16 mouse cellular contexts compared by ENCODE assay signal in genomic region chr17:56203729-56204128, GRCm38 (mm10). TPM values are rescaled to one million over a fixed set of nuclear protein-coding genes. Genes with fewer than 3 reads are reported as not detected.
DNase-seq lines count a peak whose midpoint lies in the region; ATAC-seq and TF ChIP-seq lines count a peak whose summit lies in the region.
"Had no signal": no experiment of that assay in that cellular context is flagged by ENCODE, and none has a peak within 500 bp of the region (broad histone marks: within the 10 kb centered on the region; RNA-seq: fewer than 3 reads in every experiment).

No protein-coding gene starts in this region.

- H3K27me3 ChIP-seq in heart, adult 2 months (ENCODE audit: control insufficient read depth, insufficient read depth, low read length), result no peaks in the 10 kb centered on the region
- no peaks in the 10 kb centered on the region for H3K27me3 ChIP-seq in liver, embryonic 14.5 days (ENCODE audit: control insufficient read depth, insufficient read depth, low read length)
- H3K27me3 ChIP-seq in liver, embryonic 11.5 days (replicated peaks; ENCODE audit: control insufficient read depth, insufficient read depth, low read length), result no peaks in the 10 kb centered on the region
- H3K27me3 ChIP-seq in C2C12 (ENCODE audit: control insufficient read depth, insufficient read depth, insufficient read length), result no peaks in the 10 kb centered on the region
- H3K27me3 ChIP-seq: embryonic facial prominence, embryonic 15.5 days; forebrain, embryonic 13.5 days; hindbrain, embryonic 13.5 days; liver, embryonic 15.5 days had no signal

- TF ChIP-seq POLR2A in heart, adult 2 months (IDR thresholded peaks at IDR 0.05; ENCODE audit: insufficient read depth, low read depth, low read length), result no peak

- H3K79me3 ChIP-seq in C2C12 (ENCODE audit: low read depth), result no peaks in the 10 kb centered on the region

- TF ChIP-seq EP300 in heart, adult 2 months (IDR thresholded peaks at IDR 0.05; ENCODE audit: insufficient read depth, low read depth, low read length), result no peak
- no peak for TF ChIP-seq EP300 in liver, embryonic 14.5 days (IDR thresholded peaks at IDR 0.05; ENCODE audit: low read depth)

- no peaks in the 10 kb centered on the region for H3K79me2 ChIP-seq in heart, adult 2 months (replicated peaks; ENCODE audit: control insufficient read depth, insufficient read depth, low read length)
- H3K79me2 ChIP-seq in C2C12 (ENCODE audit: control insufficient read depth, insufficient read depth), result no peaks in the 10 kb centered on the region

- peaks cover 2% of the 10 kb centered on the region for H3K4me1 ChIP-seq in heart, adult 2 months (ENCODE audit: control insufficient read depth, insufficient read depth, low read length)
- no peaks in the 10 kb centered on the region for H3K4me1 ChIP-seq in liver, embryonic 14.5 days (replicated peaks; ENCODE audit: control insufficient read depth in 2 of 2, insufficient read depth in 2 of 2, low read length in 1 of 2)
- 0 out of 2 replicates have a peak, but pooled peaks cover 4% of the 10 kb centered on the region for H3K4me1 ChIP-seq in liver, embryonic 11.5 days (replicated peaks; ENCODE audit: control insufficient read depth, insufficient read depth, low read length)
- H3K4me1 ChIP-seq: embryonic facial prominence, embryonic 15.5 days; forebrain, embryonic 13.5 days; hindbrain, embryonic 13.5 days had no signal

- H3K36me3 ChIP-seq in heart, adult 2 months (ENCODE audit: control insufficient read depth, insufficient read depth, low read length), result no peaks in the 10 kb centered on the region
- H3K36me3 ChIP-seq in liver, embryonic 14.5 days (replicated peaks; ENCODE audit: control insufficient read depth, insufficient read depth, low read depth), result peaks cover 21% of the 10 kb centered on the region
- peaks cover 53% of the 10 kb centered on the region for H3K36me3 ChIP-seq in liver, embryonic 11.5 days (ENCODE audit: control insufficient read depth, insufficient read depth, low read length)
- peaks cover 60% of the 10 kb centered on the region for H3K36me3 ChIP-seq in C2C12 (ENCODE audit: control insufficient read depth, insufficient read depth)

- intact Hi-C loops in heart, adult 2 months (cut with DNase I), result no loop called here

- no peak overlapping the region for H3ac ChIP-seq in C2C12 (ENCODE audit: control insufficient read depth, insufficient read length, low read depth)

- no peak overlapping the region for H3K9ac ChIP-seq in heart, adult 2 months (ENCODE audit: low read depth, low read length)
- no peak overlapping the region for H3K9ac ChIP-seq in liver, embryonic 14.5 days (replicated peaks)
- H3K9ac ChIP-seq in liver, embryonic 11.5 days (ENCODE audit: low read depth, low read length), result no peak overlapping the region
- H3K9ac ChIP-seq: embryonic facial prominence, embryonic 15.5 days; forebrain, embryonic 13.5 days; hindbrain, embryonic 13.5 days; liver, embryonic 15.5 days had no signal

- WGBS in heart, adult 2 months, result 56% methylated on average over 3 of the region's 3 CpGs
- WGBS in liver, embryonic 14.5 days (ENCODE audit: insufficient replicate concordance), result 65% methylated on average over 3 of the region's 3 CpGs
- whole genome bisulfite sequencing in liver, embryonic 11.5 days, result 70% methylated on average over 3 of the region's 3 CpGs

- no peak overlapping the region for H3K27ac ChIP-seq in heart, adult 2 months
- no peak overlapping the region for H3K27ac ChIP-seq in liver, embryonic 14.5 days
- no peak overlapping the region for H3K27ac ChIP-seq in liver, embryonic 11.5 days (ENCODE audit: low read depth, low read length)
- H3K27ac ChIP-seq: embryonic facial prominence, embryonic 15.5 days; forebrain, embryonic 13.5 days; hindbrain, embryonic 13.5 days; liver, embryonic 15.5 days had no signal

- no peak overlapping the region for H3K4me3 ChIP-seq in heart, adult 2 months
- no peak overlapping the region for H3K4me3 ChIP-seq in liver, embryonic 14.5 days (ENCODE audit: insufficient read depth in 1 of 2, low read depth in 2 of 2, low read length in 2 of 2)
- H3K4me3 ChIP-seq in liver, embryonic 11.5 days (ENCODE audit: low read depth, low read length), result no peak overlapping the region
- H3K4me3 ChIP-seq in C2C12 (ENCODE audit: insufficient read depth, poor library complexity, severe bottlenecking), result no peak overlapping the region
- H3K4me3 ChIP-seq: embryonic facial prominence, embryonic 15.5 days; forebrain, embryonic 13.5 days; hindbrain, embryonic 13.5 days; liver, embryonic 15.5 days had no signal

- TF ChIP-seq CTCF in heart, adult 2 months (IDR thresholded peaks at IDR 0.05), result peak; percentile 29
- TF ChIP-seq CTCF in liver, embryonic 14.5 days (IDR thresholded peaks at IDR 0.05; ENCODE audit: low read depth), result peak; percentile 55
- TF ChIP-seq CTCF in C2C12 (IDR thresholded peaks at IDR 0.05; ENCODE audit: control insufficient read depth, insufficient read depth, insufficient read length), result peak; percentile 6

- H3K4me2 ChIP-seq in liver, embryonic 14.5 days (ENCODE audit: low read depth), result no peak overlapping the region
- no peak overlapping the region for H3K4me2 ChIP-seq in liver, embryonic 11.5 days
- H3K4me2 ChIP-seq: embryonic facial prominence, embryonic 15.5 days; forebrain, embryonic 13.5 days; hindbrain, embryonic 13.5 days; liver, embryonic 15.5 days had no signal

- no peaks in the 10 kb centered on the region for H3K9me3 ChIP-seq in liver, embryonic 14.5 days (ENCODE audit: control insufficient read depth, low read length)
- H3K9me3 ChIP-seq in liver, embryonic 11.5 days (ENCODE audit: control insufficient read depth, low read length), result no peaks in the 10 kb centered on the region
- H3K9me3 ChIP-seq: embryonic facial prominence, embryonic 15.5 days; forebrain, embryonic 13.5 days; hindbrain, embryonic 13.5 days; liver, embryonic 15.5 days had no signal

- DNase-seq in heart, adult 2 months, result no peak
- no peak for DNase-seq in heart, adult 11 months
- DNase-seq in liver, embryonic 14.5 days (ENCODE audit: low read depth in 3 of 3, low spot score in 3 of 3), result no peak
- DNase-seq in liver, embryonic 11.5 days (ENCODE audit: low spot score), result no peak
- DNase-seq in adipocyte (ENCODE audit: low spot score), result peak; percentile 39
- DNase-seq in urinary bladder, adult 2 months (ENCODE audit: low spot score), result no peak
- DNase-seq in urinary bladder, postnatal 10 days (ENCODE audit: low spot score), result no peak
- DNase-seq: adrenal gland, adult 2 months; cerebellum, postnatal 25 days; gastrocnemius, postnatal 25 days; kidney, adult 9 months had no signal

- ATAC-seq in liver, embryonic 14.5 days (ENCODE audit: insufficient read depth), result no peak
- ATAC-seq in liver, embryonic 11.5 days (replicated peaks; ENCODE audit: low FRiP score), result no peak
- ATAC-seq: forebrain, embryonic 13.5 days had no signal

TF ChIP-seq in C2C12, 6 proteins besides CTCF, POLR2A, EP300 and RAD21:
- no peak for TF ChIP-seq CEBPB (IDR thresholded peaks at IDR 0.05; ENCODE audit: low read depth)

RNA-seq across cellular contexts. Expression of gene Dpp9, which starts 15.0 kb away (rescaled TPM):
- 10 to 100 TPM; 40.4 to 41.4 TPM for total RNA-seq in heart, adult 2 months (2021)
- polyA plus RNA-seq in heart, adult 2 months (2012; rRNA removed), result 38.6 and 43.4 TPM in 2 replicates
- 14.4 and 16.5 TPM in 2 replicates for polyA plus RNA-seq in liver, embryonic 14.5 days (2012; rRNA removed)
- polyA plus RNA-seq in liver, embryonic 14.5 days (2014; fragmentation: Nextera tagmentation; extraction: Ambion mirVana), result 11.7 and 16.6 TPM in 2 replicates
- 38.8 and 39.6 TPM in 2 replicates for polyA plus RNA-seq in liver, embryonic 11.5 days (2014; fragmentation: Nextera tagmentation; extraction: Ambion mirVana)
- polyA plus RNA-seq in C2C12 (2012; fragmentation: generic; extraction: Trizol), result 51.8 TPM
- 24.1 and 24.8 TPM in 2 replicates for polyA plus RNA-seq in urinary bladder, adult 2 months (2012; rRNA removed)

RNA-seq across cellular contexts. Expression of gene Mydgf, which starts 20.0 kb away (rescaled TPM):
- 10 to 100 TPM; 25.4 to 28.3 TPM for total RNA-seq in heart, adult 2 months (2021)
- polyA plus RNA-seq in heart, adult 2 months (2012; rRNA removed), result 26.0 and 29.1 TPM in 2 replicates
- polyA plus RNA-seq in liver, embryonic 14.5 days (2012; rRNA removed), result 35.9 and 37.3 TPM in 2 replicates
- polyA plus RNA-seq in liver, embryonic 14.5 days (2014; fragmentation: Nextera tagmentation; extraction: Ambion mirVana), result 48.8 and 50.3 TPM in 2 replicates
- 98.7 and 102 TPM in 2 replicates for polyA plus RNA-seq in liver, embryonic 11.5 days (2014; fragmentation: Nextera tagmentation; extraction: Ambion mirVana)
- polyA plus RNA-seq in C2C12 (2012; fragmentation: generic; extraction: Trizol), result 106 TPM
- polyA plus RNA-seq in urinary bladder, adult 2 months (2012; rRNA removed), result 42.0 and 51.0 TPM in 2 replicates

RNA-seq across cellular contexts. Expression of gene Tnfaip8l1, which starts 41.5 kb away (rescaled TPM):
- total RNA-seq in heart, adult 2 months (2021), result 1 to 10 TPM; 1.1 to 1.7 TPM
- 3.6 and 4.5 TPM in 2 replicates for polyA plus RNA-seq in heart, adult 2 months (2012; rRNA removed)
- polyA plus RNA-seq in liver, embryonic 14.5 days (2012; rRNA removed), result 1.5 and 1.8 TPM in 2 replicates
- polyA plus RNA-seq in liver, embryonic 14.5 days (2014; fragmentation: Nextera tagmentation; extraction: Ambion mirVana), result 2.4 and 2.7 TPM in 2 replicates
- 6.8 and 7.5 TPM in 2 replicates for polyA plus RNA-seq in liver, embryonic 11.5 days (2014; fragmentation: Nextera tagmentation; extraction: Ambion mirVana)
- polyA plus RNA-seq in C2C12 (2012; fragmentation: generic; extraction: Trizol), result 2.3 TPM
- polyA plus RNA-seq in urinary bladder, adult 2 months (2012; rRNA removed), result 1.7 and 2.0 TPM in 2 replicates

RNA-seq across cellular contexts. Expression of gene Fem1a, which starts 52.9 kb away (rescaled TPM):
- 100 to 1,000 TPM; 108 to 124 TPM for total RNA-seq in heart, adult 2 months (2021)
- polyA plus RNA-seq in heart, adult 2 months (2012; rRNA removed), result 81.5 and 104 TPM in 2 replicates
- 5.6 and 5.8 TPM in 2 replicates for polyA plus RNA-seq in liver, embryonic 14.5 days (2012; rRNA removed)
- 4.9 and 5.8 TPM in 2 replicates for polyA plus RNA-seq in liver, embryonic 14.5 days (2014; fragmentation: Nextera tagmentation; extraction: Ambion mirVana)
- 14.0 and 15.0 TPM in 2 replicates for polyA plus RNA-seq in liver, embryonic 11.5 days (2014; fragmentation: Nextera tagmentation; extraction: Ambion mirVana)
- 18.1 TPM for polyA plus RNA-seq in C2C12 (2012; fragmentation: generic; extraction: Trizol)
- polyA plus RNA-seq in urinary bladder, adult 2 months (2012; rRNA removed), result 14.4 and 17.2 TPM in 2 replicates
